Mouse (Mus musculus) layer of hippocampus, adult 9-11 months (tissue): Measurements from ENCODE around the gene Slc5a11.

Experiments
- DNase-seq: peaks from one replicate; pipeline ENCODE4 v3.0.0; 2022

The Slc5a11 gene

DNA sequence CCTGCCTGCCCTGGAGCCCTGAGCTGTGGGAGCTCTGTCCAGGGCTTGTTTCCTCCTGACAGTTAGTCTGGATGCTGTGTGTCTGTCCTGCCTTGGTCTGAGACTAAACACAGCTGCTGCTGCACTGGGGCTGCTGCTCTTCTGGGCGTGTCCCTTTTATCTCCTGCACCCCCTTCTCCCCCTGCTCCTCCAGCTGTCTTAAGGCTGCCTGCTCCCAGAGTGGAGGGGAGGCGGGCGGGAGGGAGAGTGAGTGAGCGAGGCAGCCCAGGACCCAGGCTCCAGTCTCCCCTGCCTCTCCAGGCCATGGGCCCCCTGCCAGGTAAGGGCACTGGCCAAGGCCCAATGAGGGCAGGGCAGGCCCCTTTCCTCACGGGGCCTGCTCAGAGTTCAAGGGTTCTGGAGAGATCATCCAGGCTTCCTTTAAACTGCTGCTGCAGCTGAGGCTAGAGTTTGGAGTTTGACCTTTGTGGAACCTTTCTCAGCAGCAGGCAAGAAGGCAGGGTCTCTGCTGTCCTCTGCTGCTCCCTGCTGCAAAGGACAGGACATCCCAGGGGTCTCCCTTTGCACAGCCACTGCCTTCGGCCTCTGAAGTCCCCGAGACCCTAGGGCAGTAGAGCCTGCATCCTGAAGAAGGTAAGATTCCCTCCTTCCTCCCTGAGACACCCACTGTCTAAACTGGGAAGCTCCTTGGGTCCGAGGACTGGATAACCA, at the start of gene Slc5a11:
Slc5a11 (plus strand) TSS at position 416 of the 711 bp plus-strand sequence.
- no peak for DNase-seq

DNA sequence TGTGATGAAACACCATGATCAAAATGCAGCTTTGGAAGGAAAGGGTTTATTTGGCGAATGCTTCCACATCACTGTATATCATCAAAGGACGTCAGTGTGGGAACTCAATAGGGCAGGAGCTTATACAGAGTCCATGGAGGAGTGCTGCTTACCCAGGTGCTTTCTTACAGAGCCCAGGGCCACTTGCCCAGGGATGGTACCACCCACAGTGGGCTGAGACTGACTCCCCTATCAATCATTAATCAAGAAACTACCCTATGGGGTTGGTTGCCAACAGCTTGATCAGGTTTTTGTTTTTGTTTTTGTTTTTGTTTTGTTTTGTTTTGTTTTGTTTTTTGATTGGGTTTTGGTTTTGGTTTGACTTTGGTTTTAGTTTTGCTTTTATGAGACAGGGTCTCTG, 47.1 kb upstream of the Slc5a11 start:
- DNase-seq = no peak

DNA sequence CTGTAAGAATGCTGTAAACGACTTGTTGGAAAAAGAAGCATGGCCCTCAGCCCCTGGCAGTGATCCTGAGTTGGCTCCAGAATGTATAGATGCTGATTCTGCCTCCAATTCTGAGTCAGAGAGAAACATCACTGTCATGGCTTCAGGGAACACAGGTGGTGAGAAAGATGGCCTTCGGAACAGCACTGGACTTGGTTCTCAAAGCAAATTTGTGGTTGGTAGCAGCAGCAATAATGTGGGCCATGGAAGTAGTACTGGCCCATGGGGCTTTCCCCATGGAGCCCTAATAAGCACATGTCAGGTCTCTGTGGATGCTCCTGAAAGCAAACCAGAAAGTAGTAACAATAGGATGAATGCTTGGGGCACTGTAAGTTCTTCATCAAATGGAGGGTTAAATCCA, 45.0 kb upstream of the Slc5a11 start:
- DNase-seq = no peak

DNA sequence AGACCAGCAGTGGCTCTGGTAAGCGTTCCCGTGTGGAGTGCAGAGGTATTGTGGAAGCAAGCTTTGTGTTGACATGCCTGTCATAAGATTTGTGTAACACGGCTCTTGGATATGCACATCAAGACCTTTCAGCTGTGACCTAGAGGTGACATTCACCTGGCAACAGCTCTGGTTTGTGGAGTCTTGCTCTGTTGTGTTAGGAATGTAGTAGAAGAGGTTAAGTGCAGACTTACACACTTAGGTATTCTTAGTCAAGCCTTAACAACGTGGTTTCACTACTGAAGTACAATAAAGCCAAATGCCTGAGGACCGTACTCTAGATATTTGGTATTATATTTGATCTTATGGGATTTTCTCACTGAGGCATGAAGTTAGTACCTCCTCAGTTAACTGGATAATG, 42.5 kb upstream of the Slc5a11 start:
- DNase-seq = no peak

DNA sequence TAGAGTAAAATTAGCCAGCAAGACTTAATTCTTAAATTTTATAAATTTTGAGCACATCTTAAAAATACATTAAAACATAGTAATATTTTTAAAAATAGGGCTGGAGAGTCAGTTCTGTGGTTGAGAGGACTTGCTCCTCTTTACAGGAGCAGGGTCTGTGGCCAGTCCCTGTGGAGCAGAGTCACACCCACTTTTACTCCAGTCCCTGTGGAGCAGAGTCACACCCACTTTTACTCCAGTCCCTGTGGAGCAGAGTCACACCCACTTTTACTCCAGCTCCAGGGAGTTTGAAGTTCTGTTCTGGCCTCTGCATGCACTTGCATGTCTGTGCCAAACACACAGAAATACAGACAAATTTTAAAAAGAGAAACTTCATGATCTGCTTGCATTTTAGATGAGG, 37.4 kb upstream of the Slc5a11 start:
- no peak for DNase-seq

DNA sequence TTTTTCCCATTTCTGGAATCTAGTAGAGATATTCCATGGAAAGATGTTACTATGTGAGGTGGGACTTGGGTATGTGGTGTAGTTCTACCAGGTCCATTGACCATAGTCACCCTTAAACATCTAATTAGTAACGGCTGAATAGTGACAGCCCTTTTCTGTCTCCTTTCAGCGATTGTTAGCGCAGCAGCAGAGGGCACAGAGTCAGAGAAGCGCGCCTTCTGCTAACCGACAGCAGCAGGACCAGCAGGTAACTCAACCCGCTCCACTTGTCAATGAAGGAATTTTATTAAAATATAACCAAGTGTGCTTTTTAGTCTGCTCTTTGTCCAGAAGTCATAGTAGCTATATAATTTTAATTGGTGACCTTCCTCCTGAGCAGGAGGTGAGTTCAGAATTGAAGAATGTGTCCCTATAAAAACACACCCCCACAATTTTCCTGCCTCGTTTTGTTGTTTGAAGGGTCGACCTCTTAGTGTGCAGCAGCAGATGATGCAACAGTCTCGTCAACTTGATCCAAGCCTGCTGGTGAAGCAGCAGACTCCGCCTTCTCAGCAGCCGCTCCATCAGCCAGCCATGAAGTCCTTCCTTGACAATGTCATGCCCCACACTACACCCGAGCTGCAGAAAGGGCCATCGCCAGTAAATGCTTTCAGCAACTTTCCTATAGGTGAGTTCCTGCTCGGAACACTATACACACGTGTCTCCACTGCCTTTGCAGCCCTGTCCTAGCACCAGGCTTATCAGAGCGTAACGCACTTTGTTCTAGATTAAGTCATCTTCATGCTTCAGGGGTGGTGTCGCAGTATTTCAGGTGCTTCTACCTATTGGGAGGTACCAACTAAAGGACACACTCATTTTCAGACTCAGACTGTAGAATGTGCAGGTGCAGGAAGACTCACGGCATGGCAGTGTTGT, 32.5 kb upstream of the Slc5a11 start:
- DNase-seq = no peak

DNA sequence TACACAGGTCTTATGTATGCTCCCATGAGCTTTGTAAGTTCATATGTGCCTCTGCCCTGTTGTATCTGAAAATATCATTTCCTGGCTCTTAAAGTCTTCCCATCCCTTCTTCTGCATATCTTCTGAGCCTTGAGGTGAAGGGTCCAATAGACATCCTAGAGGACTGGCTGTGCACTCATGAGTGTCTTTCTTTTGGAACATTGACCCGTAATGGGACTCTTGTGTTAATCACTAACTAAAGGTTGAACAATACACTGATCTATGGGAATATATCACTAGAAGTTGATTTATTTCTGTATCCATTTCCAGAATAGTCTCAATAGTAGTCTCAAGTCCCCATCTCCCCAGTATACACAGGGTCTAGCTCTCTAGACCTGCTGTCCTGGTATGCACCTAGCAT, 29.7 kb upstream of the Slc5a11 start:
- no peak for DNase-seq

DNA sequence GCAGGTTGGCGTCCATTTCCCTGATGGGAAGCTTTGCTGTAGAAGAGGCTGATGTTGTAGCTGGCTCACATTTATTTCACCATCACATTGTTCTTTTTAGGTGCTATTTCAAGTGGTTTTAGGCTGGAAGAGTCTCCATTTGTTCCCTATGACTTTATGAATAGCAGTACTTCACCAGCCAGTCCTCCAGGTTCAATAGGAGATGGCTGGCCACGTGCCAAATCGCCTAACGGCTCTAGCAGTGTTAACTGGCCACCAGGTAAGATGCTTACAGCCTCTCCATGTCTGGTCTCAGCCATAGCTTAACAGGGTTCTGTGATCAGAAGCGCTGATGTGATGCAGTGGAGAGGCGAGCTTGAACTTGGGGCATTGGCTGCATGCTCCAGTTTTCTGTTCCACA, 28.1 kb upstream of the Slc5a11 start:
- no peak for DNase-seq

DNA sequence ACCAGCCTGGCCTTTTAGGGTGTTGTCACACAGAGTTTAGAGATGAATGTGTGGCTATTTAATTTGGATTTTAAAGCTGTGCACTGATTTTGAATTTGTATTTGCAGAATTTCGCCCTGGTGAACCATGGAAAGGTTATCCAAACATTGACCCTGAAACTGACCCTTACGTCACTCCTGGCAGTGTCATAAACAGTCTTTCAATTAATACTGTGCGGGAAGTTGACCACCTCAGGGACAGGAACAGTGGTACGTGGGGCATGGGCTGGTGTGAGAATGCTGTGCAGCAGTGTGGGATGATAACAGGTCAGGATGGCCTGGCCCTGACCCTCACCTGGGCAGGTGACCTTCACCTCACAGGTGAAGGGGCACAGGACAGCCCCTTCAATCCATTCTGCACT, 27.3 kb upstream of the Slc5a11 start:
- no peak for DNase-seq

DNA sequence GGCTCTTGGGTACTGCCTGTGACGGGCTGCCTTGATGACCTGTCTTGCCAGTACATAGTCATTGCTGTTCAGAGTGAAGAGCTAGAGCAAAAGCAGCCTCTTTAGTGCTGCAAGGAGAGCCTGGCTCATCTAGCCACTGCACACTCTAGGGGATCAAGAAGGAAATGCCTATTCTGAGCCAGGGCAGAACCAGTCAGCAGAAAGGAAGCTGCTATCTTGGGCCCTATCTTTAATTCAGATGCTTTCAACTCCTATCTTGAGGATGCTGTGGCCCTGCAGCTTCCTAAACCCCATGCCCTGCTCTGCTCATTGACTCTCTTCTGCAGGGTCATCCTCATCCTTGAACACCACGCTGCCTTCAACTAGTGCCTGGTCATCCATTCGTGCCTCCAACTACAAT, 26.1 kb upstream of the Slc5a11 start:
- no peak for DNase-seq

DNA sequence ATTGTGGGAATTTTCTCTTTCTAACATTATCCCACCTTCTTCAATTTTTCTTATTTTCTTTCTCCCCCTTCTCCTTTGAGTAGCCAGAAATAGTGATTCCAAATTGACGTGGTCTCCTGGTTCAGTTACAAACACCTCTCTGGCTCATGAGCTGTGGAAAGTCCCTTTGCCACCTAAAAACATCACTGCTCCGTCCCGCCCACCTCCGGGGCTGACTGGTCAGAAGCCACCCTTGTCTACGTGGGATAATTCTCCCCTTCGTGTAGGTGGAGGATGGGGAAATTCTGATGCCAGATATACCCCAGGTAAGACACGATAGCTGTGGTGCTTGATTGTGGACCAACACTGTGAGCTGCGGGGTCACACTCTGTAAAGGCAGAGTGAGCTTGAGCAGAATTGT, 24.8 kb upstream of the Slc5a11 start:
- DNase-seq = no peak

DNA sequence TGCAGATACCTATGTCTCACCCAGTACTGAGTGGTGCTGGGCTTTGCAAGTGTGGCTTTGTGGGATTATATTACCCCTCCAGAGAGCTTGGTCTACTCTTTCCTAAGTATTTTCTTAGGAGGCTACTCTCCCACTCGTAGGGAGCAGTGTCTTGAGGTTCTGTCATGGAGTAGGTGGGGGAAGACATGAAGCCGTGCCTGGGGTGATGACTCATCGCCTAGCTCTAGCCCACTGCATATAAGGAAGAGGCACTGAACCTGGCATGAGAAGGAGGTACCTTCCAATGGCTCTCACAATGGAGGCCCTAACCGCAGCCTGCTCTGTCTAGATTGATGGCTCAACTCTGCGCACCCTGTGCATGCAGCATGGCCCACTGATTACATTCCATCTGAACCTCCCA, 22.8 kb upstream of the Slc5a11 start:
- no peak for DNase-seq

DNA sequence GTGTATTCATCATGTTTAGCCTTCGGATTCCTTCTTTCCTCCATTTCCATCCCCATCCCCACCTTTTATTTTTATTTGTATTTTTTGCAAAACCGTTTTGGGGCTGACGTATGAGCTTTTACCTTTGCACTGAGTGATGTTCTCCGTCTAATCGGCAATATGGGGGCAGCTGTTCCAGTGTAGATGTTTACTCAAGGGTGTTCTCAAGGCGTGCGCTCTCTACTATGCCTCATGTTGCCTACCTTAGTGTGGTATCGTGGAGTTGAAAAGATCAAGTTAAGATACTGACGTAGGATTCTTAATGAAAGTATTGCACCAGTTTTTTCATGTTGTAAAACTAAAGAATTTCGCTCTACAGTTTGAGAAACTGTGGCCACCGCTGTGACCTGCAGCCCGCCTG, 21.4 kb upstream of the Slc5a11 start:
- no peak for DNase-seq

DNA sequence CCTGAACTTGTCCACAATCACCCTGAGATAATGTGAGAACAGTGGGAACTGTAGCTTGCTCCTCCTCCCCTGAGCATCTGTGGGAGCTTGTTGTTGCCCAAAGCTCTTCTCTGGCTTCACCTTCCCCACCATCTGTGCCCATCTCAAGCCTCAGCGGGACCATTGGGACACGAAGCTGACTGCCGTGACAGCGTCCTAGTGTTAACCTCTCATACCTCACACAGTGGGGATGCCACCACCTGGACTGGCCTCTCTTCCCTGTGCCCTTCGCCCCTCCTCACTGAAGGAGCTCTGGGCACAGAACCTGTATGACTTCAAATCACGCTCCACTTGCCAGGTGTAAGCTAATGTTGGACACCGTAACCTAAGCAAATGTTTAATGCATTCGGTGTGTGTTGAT, 19.9 kb upstream of the Slc5a11 start:
- no peak for DNase-seq

DNA sequence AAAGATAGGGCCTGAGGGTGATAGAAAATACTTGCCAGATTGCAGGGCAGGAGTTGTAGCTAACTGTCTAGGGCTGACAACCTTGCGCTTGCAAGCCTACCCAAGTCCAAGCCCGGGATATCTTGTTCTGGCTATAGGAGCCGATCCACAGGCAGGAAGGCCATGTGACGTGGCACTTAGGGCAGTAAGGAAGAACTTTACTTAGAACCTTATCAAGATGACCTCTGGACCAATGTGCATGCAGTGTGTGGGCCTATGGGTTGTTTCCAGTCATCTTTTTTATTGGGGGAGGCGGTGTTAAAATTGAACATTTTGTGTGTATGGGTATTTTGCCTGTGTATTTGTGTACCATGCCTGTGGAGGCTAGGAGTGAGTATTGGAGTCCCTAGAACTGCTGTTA, 18.1 kb upstream of the Slc5a11 start:
- DNase-seq = no peak

DNA sequence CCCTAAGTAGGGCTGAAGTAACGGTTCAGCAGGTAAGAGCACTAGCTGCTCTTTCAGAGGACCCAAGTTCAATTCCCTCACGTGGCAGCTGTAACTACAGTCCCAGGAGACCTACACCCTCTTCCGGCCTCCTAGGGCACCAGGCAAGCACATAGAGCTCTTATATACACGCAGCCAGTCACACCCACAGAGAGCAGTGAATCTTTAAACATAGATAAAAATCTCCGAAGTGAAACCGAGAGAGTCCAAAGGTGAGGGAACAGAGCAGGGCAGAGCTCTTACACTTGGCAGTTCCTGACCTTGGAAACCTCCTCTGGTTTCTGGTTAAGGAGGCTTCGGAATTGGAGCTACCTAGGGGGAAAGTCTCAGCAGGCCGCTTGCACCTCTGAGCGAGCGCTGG, 15.9 kb upstream of the Slc5a11 start:
- no peak for DNase-seq

DNA sequence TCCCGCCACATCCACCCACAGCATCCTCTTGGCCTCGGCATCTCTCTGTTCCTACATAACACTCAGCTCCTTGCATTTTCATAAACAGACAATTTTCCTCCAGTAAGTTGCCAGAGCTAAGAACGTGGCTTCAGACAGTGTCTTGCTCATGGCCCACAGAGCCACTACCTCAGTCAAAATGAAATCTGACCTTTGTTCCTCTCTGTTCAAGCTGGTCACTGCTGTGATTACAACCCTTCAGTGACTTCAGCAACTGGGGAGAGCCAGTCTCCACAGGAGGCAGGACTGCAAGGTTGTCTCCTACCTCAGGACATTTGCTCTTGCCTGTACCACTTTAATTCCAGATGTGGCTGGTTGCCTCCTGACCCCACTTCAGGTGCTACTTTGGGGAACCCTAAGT, 15.4 kb upstream of the Slc5a11 start:
- DNase-seq = no peak

DNA sequence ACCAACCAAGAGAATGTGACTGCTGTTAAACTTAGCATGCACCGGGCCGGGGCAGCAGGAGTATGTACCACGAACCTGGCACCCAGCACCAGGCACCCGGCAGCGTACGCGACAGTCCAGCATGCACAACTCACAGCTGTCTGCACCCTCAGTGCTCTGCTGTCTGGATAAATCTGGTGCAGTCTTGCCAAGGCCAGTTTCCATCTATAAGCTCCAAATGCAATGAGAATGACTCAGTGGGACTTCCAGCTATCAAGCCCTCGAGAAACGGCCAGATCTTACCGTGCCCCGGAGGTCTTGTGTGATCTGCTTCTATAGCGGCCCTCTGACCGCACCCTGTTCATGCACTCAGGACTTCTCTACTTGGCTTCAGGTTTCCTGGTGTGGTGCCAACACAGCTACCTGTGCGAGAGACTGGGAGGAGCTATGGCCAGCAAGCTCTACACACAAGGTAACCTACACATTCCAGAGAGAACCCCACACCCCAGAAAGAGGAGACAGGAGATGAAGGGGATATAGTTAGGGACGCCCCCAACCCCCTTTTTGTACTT, 14.8 kb upstream of the Slc5a11 start:
- no peak for DNase-seq

DNA sequence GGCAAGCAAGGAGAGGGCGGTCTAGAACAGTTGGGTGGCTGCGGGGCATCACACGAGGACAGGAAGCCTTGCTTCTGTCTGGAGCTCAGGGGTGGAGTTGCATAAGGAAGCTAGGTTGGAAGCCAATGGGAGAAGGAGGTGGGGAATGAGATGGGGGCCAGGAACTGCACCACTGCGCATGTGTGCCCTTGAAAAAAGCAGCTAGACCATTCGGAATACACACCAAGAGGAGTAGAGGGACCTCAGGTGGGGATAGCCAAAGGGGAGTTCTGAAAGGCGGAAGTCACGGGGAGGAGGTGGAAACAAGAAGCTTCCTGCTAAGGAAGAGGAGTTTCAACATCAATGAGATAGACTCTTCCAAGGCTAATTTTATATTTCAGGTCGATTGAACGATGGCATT, 13.9 kb upstream of the Slc5a11 start:
- DNase-seq = no peak

DNA sequence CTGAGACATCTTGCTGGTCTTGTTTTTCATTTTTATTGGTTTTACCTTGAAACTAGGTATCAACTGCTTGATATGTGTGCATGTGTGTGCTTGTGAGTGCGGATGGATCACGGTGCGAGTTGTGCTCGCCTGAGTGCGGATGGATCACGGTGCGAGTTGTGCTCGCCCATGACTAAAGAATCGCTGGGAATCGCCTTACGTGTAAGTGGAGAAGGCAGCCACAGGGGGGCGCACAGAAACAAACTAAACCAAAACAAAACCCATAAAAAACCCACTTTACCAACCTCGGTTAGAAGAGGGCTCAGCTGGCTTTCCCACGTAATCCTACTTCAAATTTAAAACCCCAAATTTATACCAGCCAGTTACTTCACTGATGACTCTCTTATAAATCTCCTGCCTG, 9.3 kb upstream of the Slc5a11 start:
- peak; percentile 43 for DNase-seq

DNA sequence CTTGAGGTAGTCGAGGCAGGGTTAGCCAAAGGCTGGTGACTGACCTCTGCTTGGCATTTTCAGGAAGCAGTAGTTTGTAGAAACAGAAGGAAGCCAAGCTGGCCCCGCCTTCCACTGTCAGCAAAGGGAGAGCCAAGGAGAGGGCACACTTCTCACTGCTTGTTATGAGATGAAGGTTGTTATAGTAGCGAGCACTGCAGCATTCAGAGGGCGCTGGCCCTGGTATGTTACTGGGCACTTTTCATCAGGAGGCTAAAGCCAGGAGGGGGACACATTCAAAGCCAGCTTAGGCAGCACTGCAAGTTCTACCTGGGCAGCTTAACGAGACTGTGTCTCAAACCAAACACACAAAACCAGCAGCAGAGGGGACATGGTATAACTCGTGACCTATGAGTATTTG, 7.0 kb upstream of the Slc5a11 start:
- no peak for DNase-seq

DNA sequence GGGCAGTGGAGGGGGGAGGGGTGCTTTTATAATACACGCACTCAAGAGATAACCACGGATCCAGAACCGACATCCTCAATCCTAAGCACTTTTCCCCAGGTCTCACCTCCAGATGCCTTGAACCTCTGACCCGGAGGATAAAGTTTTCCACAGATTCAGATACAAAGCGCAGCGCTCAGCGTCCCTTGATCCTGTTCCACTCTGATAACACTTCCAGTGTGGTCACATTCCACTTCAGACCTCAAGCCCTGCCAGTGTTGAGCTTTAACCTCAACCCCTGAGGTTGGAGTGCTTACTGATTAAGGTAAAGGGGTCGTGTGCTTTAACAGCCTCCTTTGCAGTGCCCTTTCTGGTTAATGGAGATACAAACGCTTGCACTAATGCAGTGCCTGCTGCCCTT, 4.7 kb upstream of the Slc5a11 start:
- DNase-seq = no peak

DNA sequence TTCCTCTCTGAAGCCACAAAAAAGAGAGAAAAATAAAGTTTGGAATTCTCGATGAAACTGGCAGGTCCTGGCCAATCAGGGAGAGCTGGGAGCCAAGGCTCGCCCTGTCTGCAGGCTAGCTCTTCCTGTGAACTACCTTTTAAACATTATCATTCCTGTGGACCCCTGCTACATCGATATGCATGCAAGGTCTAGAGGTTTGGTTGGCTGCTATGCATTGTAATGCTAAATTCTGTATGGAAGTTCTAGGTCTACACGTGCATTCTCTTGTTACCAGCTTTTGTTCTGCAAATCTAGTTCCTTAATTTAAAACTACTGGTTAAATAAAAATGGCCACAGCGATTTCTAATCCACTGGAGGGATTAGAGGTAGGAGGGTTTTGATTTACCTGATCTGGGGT, 3.1 kb upstream of the Slc5a11 start:
- no peak for DNase-seq

DNA sequence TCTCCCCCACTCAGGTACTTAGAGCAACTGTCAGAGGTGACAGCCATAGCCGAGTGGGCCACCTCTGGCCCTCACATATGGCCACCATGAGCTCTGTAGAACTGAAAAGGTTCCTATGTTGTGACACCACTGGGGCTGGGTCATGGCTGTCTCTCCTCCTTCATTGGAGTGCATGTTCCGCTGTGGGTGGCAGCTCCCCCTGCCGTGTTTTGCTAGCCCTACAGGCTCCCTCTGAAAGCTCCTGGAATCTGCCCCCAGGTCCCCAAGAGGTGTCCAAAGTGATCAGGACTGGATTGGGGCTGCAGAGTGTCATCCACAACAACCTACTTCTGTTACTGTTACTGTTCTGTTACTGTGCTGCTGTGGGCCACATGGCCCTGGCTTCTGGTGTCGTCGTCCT, 2.3 kb upstream of the Slc5a11 start:
- DNase-seq = no peak
